Mouse (Mus musculus) spleen, adult 2 months (tissue): ENCODE results near the gene Tesmin.

Experiments
- CTCF ChIP-seq: fragments of 200-500 bp; IDR thresholded peaks from 2 replicates; pipeline ENCODE4 v1.5.1; 2011; ENCODE audit warnings: mild to moderate bottlenecking, inconsistent platforms; ENCODE audit not compliant: insufficient read depth, insufficient read length, insufficient replicate concordance; ENCODE audit errors: extremely low read depth
- POLR2A ChIP-seq: fragments of 200-500 bp; IDR thresholded peaks from 2 replicates; pipeline ENCODE4 v1.6.1; 2011; ENCODE audit warnings: low read depth, low read length, inconsistent platforms

- TF ChIP-seq CTCF (no peak), POLR2A (no peak)
Observed at GRCm38 (mm10) chr19:3437980-3438379, 49.3 kb downstream of the Tesmin start.
